Mouse (Mus musculus): ENCODE measurements at regions not wholly inside any gene's neighbourhood (a gene's known extent, or its start where the extent isn't known, plus 50 kb on each side); places are given as distances from the start of the nearest gene placed in this dataset.

DNA sequence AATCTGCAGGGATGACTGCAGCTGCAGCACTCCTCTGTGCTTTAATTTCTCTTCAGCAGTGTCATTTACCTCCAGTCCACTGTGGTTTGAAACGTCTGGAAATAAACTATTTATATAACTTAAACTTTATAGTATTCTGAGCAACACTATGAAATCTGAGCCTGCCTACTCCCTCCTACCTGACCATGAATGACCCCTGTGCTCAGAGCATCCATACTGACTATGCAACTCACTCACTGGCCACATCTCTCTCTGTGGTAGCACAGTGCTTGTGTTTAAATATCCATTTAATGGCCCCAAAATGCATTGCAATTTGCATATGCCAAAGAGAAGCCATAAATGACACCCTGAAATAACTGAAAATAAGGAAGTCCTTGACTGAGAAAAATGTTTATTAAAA is 154.5 kb upstream of the Clec14a start:
- Histone ChIP-seq H3K4me1 (ENCODE audit: control insufficient read depth, insufficient read depth, low read length) (no peaks in the 10 kb centered on the region), H3K4me3 (replicated peaks; ENCODE audit: low read depth, low read length) (no peak overlapping the region), H3K9ac (replicated peaks; ENCODE audit: low read length) (no peak overlapping the region), H3K9me3 (ENCODE audit: control insufficient read depth, low read length) (no peaks in the 10 kb centered on the region), H3K4me2 (ENCODE audit: low read length) (no peak overlapping the region), H3K27ac (replicated peaks; ENCODE audit: low read depth, low read length) (no peak overlapping the region), H3K36me3 (ENCODE audit: control insufficient read depth, insufficient read depth, low read length) (no peaks in the 10 kb centered on the region), H3K27me3 (ENCODE audit: control insufficient read depth, insufficient read depth, low read length) (no peaks in the 10 kb centered on the region)
- ATAC-seq (ENCODE audit: low FRiP score, low TSS enrichment): no peak
- WGBS: 57% methylated on average over 1 of the region's 1 CpGs
- no peak for DNase-seq

DNA sequence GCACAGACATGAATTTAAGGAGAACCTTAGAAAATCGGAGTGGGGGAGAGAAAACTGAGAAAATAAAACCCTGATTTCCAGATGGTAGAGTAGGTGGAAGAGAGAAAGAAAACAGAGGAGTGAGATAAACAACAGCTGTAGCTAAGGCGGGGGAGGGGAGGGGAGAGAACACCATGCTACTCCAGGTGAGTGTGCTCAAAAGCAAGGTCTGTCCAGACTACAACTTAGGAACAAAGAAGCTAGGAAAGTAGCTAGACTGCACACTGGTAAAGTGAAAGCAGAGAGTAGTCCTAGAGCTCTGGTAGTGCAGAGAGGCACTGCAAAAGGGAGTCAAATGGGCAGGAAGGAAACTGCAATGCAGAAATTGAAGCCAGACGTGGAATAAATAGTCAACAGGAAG is 132.8 kb upstream of the Clec14a start:
- H3K4me1 ChIP-seq (ENCODE audit: control insufficient read depth, insufficient read depth, low read length): no peaks in the 10 kb centered on the region
- H3K4me2 ChIP-seq (ENCODE audit: low read length): no peak overlapping the region
- DNase-seq: no peak
- H3K9me3 ChIP-seq (ENCODE audit: control insufficient read depth, low read length): no peaks in the 10 kb centered on the region
- no peaks in the 10 kb centered on the region for H3K36me3 ChIP-seq (ENCODE audit: control insufficient read depth, insufficient read depth, low read length)
- H3K4me3 ChIP-seq (replicated peaks; ENCODE audit: low read depth, low read length): no peak overlapping the region
- WGBS: 77% methylated on average over 3 of the region's 3 CpGs
- ATAC-seq (ENCODE audit: low FRiP score, low TSS enrichment): no peak
- H3K9ac ChIP-seq (replicated peaks; ENCODE audit: low read length): no peak overlapping the region
- H3K27ac ChIP-seq (replicated peaks; ENCODE audit: low read depth, low read length): no peak overlapping the region
- H3K27me3 ChIP-seq (ENCODE audit: control insufficient read depth, insufficient read depth, low read length): no peaks in the 10 kb centered on the region

DNA sequence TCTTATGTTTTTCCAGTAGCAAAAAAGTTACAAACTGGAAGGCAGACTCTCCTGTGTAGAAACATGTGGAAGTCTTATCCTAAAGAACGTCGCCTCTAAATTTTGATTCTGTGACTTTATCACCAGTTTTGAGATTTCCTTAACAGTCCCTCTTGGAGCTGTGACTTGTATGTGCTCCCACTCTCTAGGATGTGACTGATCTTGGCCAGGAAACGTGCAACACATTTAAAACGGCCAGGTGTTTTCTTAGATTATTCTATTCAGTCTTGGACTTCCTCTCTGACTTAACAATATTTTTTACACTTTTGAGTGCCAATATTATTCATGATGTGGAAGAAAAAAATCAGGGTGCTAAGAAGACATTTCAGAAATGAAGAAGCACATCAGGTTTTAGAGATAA is 91.2 kb upstream of the Clec14a start:
- Histone ChIP-seq H3K4me1 (ENCODE audit: control insufficient read depth, insufficient read depth, low read length) (no peaks in the 10 kb centered on the region), H3K4me2 (ENCODE audit: low read length) (no peak overlapping the region), H3K27ac (replicated peaks; ENCODE audit: low read depth, low read length) (no peak overlapping the region), H3K27me3 (ENCODE audit: control insufficient read depth, insufficient read depth, low read length) (no peaks in the 10 kb centered on the region), H3K9me3 (ENCODE audit: control insufficient read depth, low read length) (no peaks in the 10 kb centered on the region), H3K9ac (replicated peaks; ENCODE audit: low read length) (no peak overlapping the region), H3K36me3 (ENCODE audit: control insufficient read depth, insufficient read depth, low read length) (no peaks in the 10 kb centered on the region), H3K4me3 (replicated peaks; ENCODE audit: low read depth, low read length) (no peak overlapping the region)
- 93% methylated on average over 4 of the region's 4 CpGs for WGBS
- no peak for ATAC-seq (ENCODE audit: low FRiP score, low TSS enrichment)
- DNase-seq: no peak

DNA sequence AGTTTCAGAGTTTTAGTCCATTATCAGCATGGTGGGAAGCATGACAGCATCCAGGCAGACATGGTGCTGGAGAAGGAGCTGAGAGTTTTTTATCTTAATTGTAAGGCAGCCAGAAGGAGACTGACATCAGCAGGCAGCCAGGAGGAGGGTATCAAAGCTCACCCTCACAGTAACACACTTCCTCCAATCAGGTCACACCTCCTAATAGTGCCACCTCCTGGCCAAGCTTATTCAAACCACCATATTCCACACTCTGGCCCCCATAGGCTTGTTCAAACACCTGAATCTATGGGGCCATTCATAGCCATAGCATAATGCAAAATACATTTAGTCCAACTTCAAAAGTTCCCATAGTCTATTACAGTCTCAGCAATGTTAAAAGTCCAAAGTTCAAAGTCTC is 65.1 kb upstream of the Clec14a start:
- Histone ChIP-seq H3K36me3 (ENCODE audit: control insufficient read depth, insufficient read depth, low read length) (no peaks in the 10 kb centered on the region), H3K27me3 (ENCODE audit: control insufficient read depth, insufficient read depth, low read length) (no peaks in the 10 kb centered on the region), H3K4me1 (ENCODE audit: control insufficient read depth, insufficient read depth, low read length) (no peaks in the 10 kb centered on the region), H3K4me2 (ENCODE audit: low read length) (no peak overlapping the region), H3K9ac (replicated peaks; ENCODE audit: low read length) (no peak overlapping the region), H3K27ac (replicated peaks; ENCODE audit: low read depth, low read length) (no peak overlapping the region), H3K9me3 (ENCODE audit: control insufficient read depth, low read length) (no peaks in the 10 kb centered on the region), H3K4me3 (replicated peaks; ENCODE audit: low read depth, low read length) (no peak overlapping the region)
- ATAC-seq (ENCODE audit: low FRiP score, low TSS enrichment) (no peak), DNase-seq (no peak)

DNA sequence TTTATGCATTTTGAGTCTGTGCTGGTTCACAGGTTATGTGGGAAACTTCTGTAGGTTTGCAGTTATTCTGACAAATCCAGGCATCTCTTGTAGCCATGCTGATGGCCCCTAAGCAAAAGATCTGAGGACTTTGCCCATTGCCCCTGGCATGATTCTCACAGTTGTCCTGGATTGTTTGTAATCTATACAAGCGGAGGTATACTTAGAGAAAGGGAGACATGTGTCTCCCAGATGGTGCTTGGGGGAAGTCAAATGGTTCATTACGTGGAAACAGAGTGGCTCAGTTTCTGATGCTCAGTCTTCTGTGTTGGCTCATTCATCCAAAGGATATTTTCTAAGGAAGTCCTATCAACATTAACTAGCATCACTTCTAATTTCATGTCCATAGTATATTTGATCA is 60.8 kb upstream of the Clec14a start:
- Histone ChIP-seq H3K27ac (replicated peaks; ENCODE audit: low read depth, low read length) (no peak overlapping the region), H3K36me3 (ENCODE audit: control insufficient read depth, insufficient read depth, low read length) (no peaks in the 10 kb centered on the region), H3K4me3 (replicated peaks; ENCODE audit: low read depth, low read length) (no peak overlapping the region), H3K4me2 (ENCODE audit: low read length) (no peak overlapping the region), H3K9ac (replicated peaks; ENCODE audit: low read length) (no peak overlapping the region), H3K4me1 (ENCODE audit: control insufficient read depth, insufficient read depth, low read length) (no peaks in the 10 kb centered on the region), H3K27me3 (ENCODE audit: control insufficient read depth, insufficient read depth, low read length) (no peaks in the 10 kb centered on the region), H3K9me3 (ENCODE audit: control insufficient read depth, low read length) (no peaks in the 10 kb centered on the region)
- DNase-seq: no peak
- ATAC-seq (ENCODE audit: low FRiP score, low TSS enrichment): no peak
- 84% methylated on average over 2 of the region's 2 CpGs for WGBS

DNA sequence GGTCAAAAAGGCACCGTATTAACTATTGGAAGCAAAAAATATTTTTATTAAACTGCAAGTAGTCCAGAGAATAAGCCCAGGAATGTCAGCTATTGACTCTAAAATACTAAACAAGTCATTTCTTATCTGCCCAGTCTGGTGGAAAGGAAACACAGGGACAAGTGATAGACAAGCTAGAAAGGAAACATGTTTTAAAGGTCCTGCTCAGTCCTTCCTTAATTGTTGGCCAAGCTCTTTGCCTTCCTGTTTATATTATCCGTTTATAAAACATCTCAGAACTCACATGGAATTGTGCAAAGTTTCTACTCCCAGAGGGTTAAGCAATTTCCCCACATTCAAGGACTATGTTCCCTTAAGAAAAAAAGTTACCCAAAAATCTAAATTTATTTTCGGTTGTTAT is 54.9 kb upstream of the Clec14a start:
- H3K4me2 ChIP-seq (ENCODE audit: low read length): no peak overlapping the region
- H3K9ac ChIP-seq (replicated peaks; ENCODE audit: low read length): no peak overlapping the region
- H3K4me3 ChIP-seq (replicated peaks; ENCODE audit: low read depth, low read length): no peak overlapping the region
- H3K4me1 ChIP-seq (ENCODE audit: control insufficient read depth, insufficient read depth, low read length): no peaks in the 10 kb centered on the region
- no peaks in the 10 kb centered on the region for H3K27me3 ChIP-seq (ENCODE audit: control insufficient read depth, insufficient read depth, low read length)
- DNase-seq: no peak
- no peak overlapping the region for H3K27ac ChIP-seq (replicated peaks; ENCODE audit: low read depth, low read length)
- WGBS: 85% methylated on average over 3 of the region's 3 CpGs
- H3K36me3 ChIP-seq (ENCODE audit: control insufficient read depth, insufficient read depth, low read length): no peaks in the 10 kb centered on the region
- H3K9me3 ChIP-seq (ENCODE audit: control insufficient read depth, low read length): no peaks in the 10 kb centered on the region
- no peak for ATAC-seq (ENCODE audit: low FRiP score, low TSS enrichment)

All from midbrain, embryonic 14.5 days (tissue).